Mouse (Mus musculus) lung, embryonic 14.5 days (tissue): ENCODE results near the gene Rd3l. TPM values are rescaled to one million over a fixed set of nuclear protein-coding genes. Genes with fewer than 3 reads are reported as not detected.

Experiments used
- ATAC-seq: fragments of 200-750 bp; cut with Nextera tagmentation; 2 replicates; pipeline ENCODE4 v1.8.0; 2017; ENCODE audit warnings: mild to moderate bottlenecking, moderate TSS enrichment, moderate library complexity; ENCODE audit not compliant: insufficient read depth
- DNase-seq: peaks from one replicate; pipeline ENCODE4 v3.0.0-alpha.2; 2015
- H3K27ac ChIP-seq: fragments of 300-500 bp; sonication (generic); 2 replicates; pipeline ENCODE4 v1.5.1; 2014; ENCODE audit warnings: low read depth, mild to moderate bottlenecking, moderate library complexity
- H3K27me3 ChIP-seq: fragments of 300-500 bp; sonication (generic); 2 replicates; pipeline ENCODE4 v1.6.1; 2014; ENCODE audit warnings: low read length, control low read depth; ENCODE audit not compliant: insufficient read depth
- H3K36me3 ChIP-seq: fragments of 300-500 bp; sonication (generic); 2 replicates; pipeline ENCODE4 v1.6.1; 2014; ENCODE audit warnings: control low read depth; ENCODE audit not compliant: insufficient read depth
- H3K4me1 ChIP-seq: fragments of 300-500 bp; sonication (generic); 2 replicates; pipeline ENCODE4 v1.6.1; 2014; ENCODE audit warnings: antibody characterized with exemption, control low read depth; ENCODE audit not compliant: insufficient read depth
- H3K4me2 ChIP-seq: fragments of 300-500 bp; sonication (generic); 2 replicates; pipeline ENCODE4 v1.6.1; 2014; ENCODE audit warnings: mild to moderate bottlenecking
- H3K4me3 ChIP-seq: fragments of 300-500 bp; sonication (generic); 2 replicates; pipeline ENCODE4 v1.5.1; 2014; ENCODE audit warnings: low read depth, low read length
- H3K9ac ChIP-seq: fragments of 300-500 bp; sonication (generic); 2 replicates; pipeline ENCODE4 v1.6.1; 2014
- H3K9me3 ChIP-seq: fragments of 300-500 bp; sonication (generic); 2 replicates; pipeline ENCODE4 v1.6.1; 2016; ENCODE audit warnings: low read depth, low read length, control low read depth
- CTCF ChIP-seq: IDR thresholded peaks from 2 replicates; pipeline ENCODE4 v1.5.1; 2016; ENCODE audit warnings: antibody characterized with exemption, low read depth
- WGBS: fragments of 180-500 bp; shearing (Covaris S2); extraction: QIAGEN DNeasy Blood & Tissue Kit; methylation state at CpG from one replicate; pipeline ENCODE4 v1.1.7; 2014; 5-methylcytosine and 5-hydroxymethylcytosine counted together
- polyA plus RNA-seq: library from polyadenylated mRNA; unstranded; fragments of >200 nt; fragmentation: Nextera tagmentation; extraction: Ambion mirVana; gene quantifications from 2 replicates; pipeline ENCODE4 v1.2.1, GENCODE M21; 2014

Gene Rd3l
- polyA plus RNA-seq, 1 experiment from 2014 or later = not detected

GRCm38 (mm10) chr12:112013271-112013801 is 32.2 kb upstream of the Rd3l start:
- Histone ChIP-seq H3K27ac (no peak overlapping the region), H3K9ac (no peak overlapping the region), H3K4me3 (no peak overlapping the region), H3K4me2 (peak overlapping the region; percentile 38), H3K9me3 (no peaks in the 10 kb centered on the region), H3K4me1 (no peaks in the 10 kb centered on the region), H3K36me3 (no peaks in the 10 kb centered on the region), H3K27me3 (no peaks in the 10 kb centered on the region)
- ATAC-seq (no peak; the same call in 1 of the 2 replicates), DNase-seq (no peak)
- no peak for TF ChIP-seq CTCF
- 43% methylated on average over 14 of the region's 14 CpGs for WGBS

GRCm38 (mm10) chr12:112012511-112013270 is 31.6 kb upstream of the Rd3l start:
- H3K27me3 ChIP-seq = no peaks in the 10 kb centered on the region
- no peaks in the 10 kb centered on the region for H3K4me1 ChIP-seq
- no peak overlapping the region for H3K4me3 ChIP-seq
- no peaks in the 10 kb centered on the region for H3K9me3 ChIP-seq
- 45% methylated on average over 12 of the region's 12 CpGs for WGBS
- H3K27ac ChIP-seq = no peak overlapping the region
- H3K4me2 ChIP-seq = peak overlapping the region; percentile 38
- no peak for TF ChIP-seq CTCF
- H3K9ac ChIP-seq = no peak overlapping the region
- peak; percentile 69; the same call in 1 of the 2 replicates for ATAC-seq
- DNase-seq = peak; percentile 19
- H3K36me3 ChIP-seq = no peaks in the 10 kb centered on the region

- ATAC-seq (peak; percentile 44), DNase-seq (peak; percentile 90)
- no peak overlapping the region for H3K4me2 ChIP-seq
- H3K4me1 ChIP-seq = no peaks in the 10 kb centered on the region
- WGBS = 18% methylated on average over 8 of the region's 8 CpGs
- TF ChIP-seq CTCF = peak; percentile 82
- H3K27me3 ChIP-seq = no peaks in the 10 kb centered on the region
- H3K9ac ChIP-seq = no peak overlapping the region
- no peaks in the 10 kb centered on the region for H3K9me3 ChIP-seq
- H3K36me3 ChIP-seq = no peaks in the 10 kb centered on the region
- no peak overlapping the region for H3K4me3 ChIP-seq
- no peak overlapping the region for H3K27ac ChIP-seq
Observed at GRCm38 (mm10) chr12:112001223-112001622, 20.1 kb upstream of the Rd3l start.

- ATAC-seq (no peak), DNase-seq (no peak)
- H3K36me3 ChIP-seq = no peaks in the 10 kb centered on the region
- H3K27me3 ChIP-seq = no peaks in the 10 kb centered on the region
- no peak overlapping the region for H3K4me3 ChIP-seq
- H3K9me3 ChIP-seq = no peaks in the 10 kb centered on the region
- no peak overlapping the region for H3K4me2 ChIP-seq
- no peak overlapping the region for H3K27ac ChIP-seq
- TF ChIP-seq CTCF = no peak
- no peaks in the 10 kb centered on the region for H3K4me1 ChIP-seq
- 87% methylated on average over 7 of the region's 7 CpGs for WGBS
- H3K9ac ChIP-seq = no peak overlapping the region
Observed at GRCm38 (mm10) chr12:111999735-112000134, 18.6 kb upstream of the Rd3l start.

- Histone ChIP-seq H3K9ac (no peak overlapping the region), H3K9me3 (no peaks in the 10 kb centered on the region), H3K4me2 (no peak overlapping the region), H3K4me3 (no peak overlapping the region), H3K27me3 (no peaks in the 10 kb centered on the region), H3K36me3 (no peaks in the 10 kb centered on the region), H3K4me1 (no peaks in the 10 kb centered on the region), H3K27ac (no peak overlapping the region)
- TF ChIP-seq CTCF = no peak
- no peak for DNase-seq
- ATAC-seq = no peak
- WGBS = 86% methylated on average over 2 of the region's 2 CpGs
Observed at GRCm38 (mm10) chr12:111995161-111995560, 14.0 kb upstream of the Rd3l start.

- H3K4me3 ChIP-seq = no peak overlapping the region
- no peak for DNase-seq
- no peak overlapping the region for H3K9ac ChIP-seq
- 84% methylated on average over 5 of the region's 5 CpGs for WGBS
- no peak overlapping the region for H3K27ac ChIP-seq
- no peaks in the 10 kb centered on the region for H3K9me3 ChIP-seq
- no peak overlapping the region for H3K4me2 ChIP-seq
- no peak for TF ChIP-seq CTCF
- no peaks in the 10 kb centered on the region for H3K4me1 ChIP-seq
- no peaks in the 10 kb centered on the region for H3K36me3 ChIP-seq
- no peak for ATAC-seq
- no peaks in the 10 kb centered on the region for H3K27me3 ChIP-seq
Observed at GRCm38 (mm10) chr12:111992626-111993025, 11.5 kb upstream of the Rd3l start.

GRCm38 (mm10) chr12:111986756-111987155 is 5.6 kb upstream of the Rd3l start:
- H3K9me3 ChIP-seq = no peaks in the 10 kb centered on the region
- DNase-seq (no peak), ATAC-seq (no peak)
- TF ChIP-seq CTCF = no peak
- H3K27ac ChIP-seq = no peak overlapping the region
- H3K4me2 ChIP-seq = no peak overlapping the region
- H3K36me3 ChIP-seq = no peaks in the 10 kb centered on the region
- no peak overlapping the region for H3K4me3 ChIP-seq
- H3K4me1 ChIP-seq = no peaks in the 10 kb centered on the region
- no peaks in the 10 kb centered on the region for H3K27me3 ChIP-seq
- H3K9ac ChIP-seq = no peak overlapping the region
- 34% methylated on average over 9 of the region's 9 CpGs for WGBS
